9 mouse cellular contexts compared by ENCODE assay signal in genomic region chr3:95959082-95959481, GRCm38 (mm10). TPM values are rescaled to one million over a fixed set of nuclear protein-coding genes. Genes with fewer than 3 reads are reported as not detected.
DNase-seq lines count a peak whose midpoint lies in the region; ATAC-seq and TF ChIP-seq lines count a peak whose summit lies in the region.
"Had no signal": no experiment of that assay in that cellular context is flagged by ENCODE, and none has a peak within 500 bp of the region (broad histone marks: within the 10 kb centered on the region; RNA-seq: fewer than 3 reads in every experiment).

No protein-coding gene starts in this region.

- no peak for ATAC-seq in kidney, embryonic 16.5 days (ENCODE audit: low FRiP score, low TSS enrichment)
- ATAC-seq in megakaryocyte progenitor cell, adult 5-6 weeks (replicated peaks; ENCODE audit: poor library complexity) = peak; percentile 57

- peak; percentile 42 for DNase-seq in kidney, adult 2 months
- DNase-seq in CH12.LX (ENCODE audit: extremely low read depth) (peak; percentile 59), MEL-GATA-1-ER (ENCODE audit: extremely low read depth, low read depth) (peak; percentile 96)
- DNase-seq in cerebellum, adult 11 months = no peak
- no peak for DNase-seq in right cerebral cortex, adult 2 months (ENCODE audit: low spot score in 2 of 2)
- DNase-seq: cerebellum, adult 18-20 months had no signal

- peak; percentile 57 for TF ChIP-seq RAD21 in CH12.LX (IDR thresholded peaks at IDR 0.05; ENCODE audit: low read depth, low read length)

- H3K9ac ChIP-seq in kidney, embryonic 16.5 days (replicated peaks; ENCODE audit: low read length) = no peak overlapping the region
- no peak overlapping the region for H3K9ac ChIP-seq in CH12.LX (ENCODE audit: insufficient read depth, low read depth)

- no peak overlapping the region for H3K27ac ChIP-seq in kidney, adult 2 months (ENCODE audit: insufficient read depth, low read depth, low read length)
- H3K27ac ChIP-seq in kidney, embryonic 16.5 days (ENCODE audit: low read length) = no peak overlapping the region
- H3K27ac ChIP-seq in CH12.LX (ENCODE audit: insufficient read depth, low read depth) = no peak overlapping the region
- H3K27ac ChIP-seq: hindbrain, embryonic 10.5 days had no signal

- H3K4me1 ChIP-seq in kidney, adult 2 months (ENCODE audit: control insufficient read depth, insufficient read depth, low read length) = no peaks in the 10 kb centered on the region
- no peaks in the 10 kb centered on the region for H3K4me1 ChIP-seq in kidney, embryonic 16.5 days (ENCODE audit: insufficient read depth, low read length)
- H3K4me1 ChIP-seq in CH12.LX (ENCODE audit: control insufficient read depth in 1 of 2, insufficient read depth in 2 of 2) = peaks cover 9 to 39% of the 10 kb centered on the region in 2 experiments; a peak in 3 of 4 replicates

- in situ Hi-C loops in CH12.LX (cut with MboI; ENCODE audit: low pct_ligation_motif_present, low pct_unique_long_range_greater_than_20kb, low sequenced_read_pairs) = no loop called here

- no peak for TF ChIP-seq EP300 in CH12.LX (IDR thresholded peaks at IDR 0.05; ENCODE audit: low read length)

- H3K79me2 ChIP-seq in CH12.LX (replicated peaks; ENCODE audit: control insufficient read depth, extremely low read depth, insufficient read depth, poor library complexity, severe bottlenecking) = no peaks in the 10 kb centered on the region

- H3K9me3 ChIP-seq in kidney, embryonic 16.5 days (ENCODE audit: low read length) = no peaks in the 10 kb centered on the region
- no peaks in the 10 kb centered on the region for H3K9me3 ChIP-seq in CH12.LX (replicated peaks; ENCODE audit: low read length)
- H3K9me3 ChIP-seq: hindbrain, embryonic 10.5 days had no signal

- peak; percentile 15; the same call in 1 of the 2 replicates for TF ChIP-seq CTCF in kidney, adult 2 months (conservative IDR thresholded peaks at IDR 0.05; ENCODE audit: insufficient read depth, insufficient read length, low read depth, low read length)
- TF ChIP-seq CTCF in CH12.LX (conservative IDR thresholded peaks at IDR 0.05 in 1 of 2, IDR thresholded peaks at IDR 0.05 in 1 of 2; ENCODE audit: low read depth in 2 of 2, low read length in 2 of 2) = peak; percentile 71 to 77

- TF ChIP-seq POLR2A in kidney, adult 2 months (IDR thresholded peaks at IDR 0.05; ENCODE audit: low read depth, low read length) = no peak
- no peak for TF ChIP-seq POLR2A in CH12.LX (IDR thresholded peaks at IDR 0.05; ENCODE audit: low read depth, low read length)

- H3K4me2 ChIP-seq in kidney, embryonic 16.5 days (replicated peaks; ENCODE audit: low read depth, low read length) = no peak overlapping the region
- no peak overlapping the region for H3K4me2 ChIP-seq in CH12.LX (ENCODE audit: insufficient read depth, low read depth, poor library complexity, severe bottlenecking)

- H3K36me3 ChIP-seq in kidney, adult 2 months (ENCODE audit: control insufficient read depth, insufficient read depth, low read length) = no peaks in the 10 kb centered on the region
- no peaks in the 10 kb centered on the region for H3K36me3 ChIP-seq in kidney, embryonic 16.5 days (ENCODE audit: insufficient read depth, low read length)
- no peaks in the 10 kb centered on the region for H3K36me3 ChIP-seq in CH12.LX (replicated peaks in 1 of 2; ENCODE audit: control insufficient read depth in 1 of 2, insufficient read depth in 1 of 2, low read length in 1 of 2)
- H3K36me3 ChIP-seq: hindbrain, embryonic 10.5 days had no signal

- dilution Hi-C loops in CH12.LX (cut with MboI; ENCODE audit: extremely low pct_ligation_motif_present, extremely low pct_unique_long_range_greater_than_20kb, low sequenced_read_pairs) = no loop called here

- no peaks in the 10 kb centered on the region for H3K27me3 ChIP-seq in kidney, adult 2 months (replicated peaks; ENCODE audit: control insufficient read depth, insufficient read depth, low read length)
- no peaks in the 10 kb centered on the region for H3K27me3 ChIP-seq in kidney, embryonic 16.5 days (ENCODE audit: insufficient read depth, low read length)
- H3K27me3 ChIP-seq in CH12.LX (replicated peaks) = no peaks in the 10 kb centered on the region

- H3K4me3 ChIP-seq in kidney, adult 2 months (ENCODE audit: insufficient read depth, low read depth, low read length) = no peak overlapping the region
- H3K4me3 ChIP-seq in kidney, embryonic 16.5 days (ENCODE audit: low read length) = no peak overlapping the region
- H3K4me3 ChIP-seq in CH12.LX (replicated peaks in 1 of 3; ENCODE audit: low read depth in 2 of 3, low read length in 2 of 3, poor library complexity in 1 of 3) = no peak overlapping the region
- H3K4me3 ChIP-seq: hindbrain, embryonic 10.5 days had no signal

- WGBS in kidney, adult 2 months = 75% methylated on average over 5 of the region's 5 CpGs
- 82% methylated on average over 5 of the region's 5 CpGs for WGBS in kidney, embryonic 16.5 days

TF ChIP-seq in CH12.LX, 34 proteins besides CTCF, POLR2A, EP300 and RAD21:
- no peak for TF ChIP-seq JUN (IDR thresholded peaks at IDR 0.05; ENCODE audit: insufficient read depth, low read depth, low read length)
- no peak for TF ChIP-seq KAT2A (IDR thresholded peaks at IDR 0.05; ENCODE audit: insufficient replicate concordance, low read length)
- TF ChIP-seq RCOR1 (conservative IDR thresholded peaks at IDR 0.05; ENCODE audit: low read depth, low read length) = no peak
- TF ChIP-seq USF1 (IDR thresholded peaks at IDR 0.05; ENCODE audit: low read depth, low read length) = no peak
- no peak for TF ChIP-seq MAX (IDR thresholded peaks at IDR 0.05; ENCODE audit: low read length)
- no peak for TF ChIP-seq JUND (conservative IDR thresholded peaks at IDR 0.05; ENCODE audit: low read depth, low read length)
- peak; percentile 57 for TF ChIP-seq SMC3 (IDR thresholded peaks at IDR 0.05; ENCODE audit: low read depth, low read length)

RNA-seq across cellular contexts. Expression of gene Anp32e, which starts 30.0 kb away (rescaled TPM):
- polyA plus RNA-seq in kidney, adult 2 months (2012; rRNA removed) = 13.0 and 18.5 TPM in 2 replicates
- 206 and 252 TPM in 2 replicates for polyA plus RNA-seq in kidney, embryonic 16.5 days (2015; fragmentation: Nextera tagmentation; extraction: Ambion mirVana)
- total RNA-seq in CH12.LX (2012; rRNA removed) (85.2 and 126 TPM in 2 replicates), CH12.LX (2014; rRNA removed) (64.8 and 74.2 TPM in 2 replicates)
- 439 and 608 TPM in 2 replicates for polyA plus RNA-seq in CH12.LX (2012; ENCODE audit: insufficient read length, low read depth)
- 101 and 132 TPM in 2 replicates for total RNA-seq in megakaryocyte progenitor cell, adult 5-6 weeks (2015)
- total RNA-seq in megakaryocyte progenitor cell, adult 5-6 weeks (2017) = 384 and 526 TPM in 2 replicates

RNA-seq across cellular contexts. Expression of gene Plekho1, which starts 36.7 kb away (rescaled TPM):
- polyA plus RNA-seq in kidney, adult 2 months (2012; rRNA removed) = 32.4 and 33.2 TPM in 2 replicates
- 29.0 and 32.8 TPM in 2 replicates for polyA plus RNA-seq in kidney, embryonic 16.5 days (2015; fragmentation: Nextera tagmentation; extraction: Ambion mirVana)
- total RNA-seq in CH12.LX (2012; rRNA removed) (23.0 and 24.6 TPM in 2 replicates), CH12.LX (2014; rRNA removed) (22.2 and 22.3 TPM in 2 replicates)
- polyA plus RNA-seq in CH12.LX (2012; ENCODE audit: insufficient read length, low read depth) = 18.6 and 23.4 TPM in 2 replicates
- 22.1 and 25.9 TPM in 2 replicates for total RNA-seq in megakaryocyte progenitor cell, adult 5-6 weeks (2015)
- 24.7 and 25.1 TPM in 2 replicates for total RNA-seq in megakaryocyte progenitor cell, adult 5-6 weeks (2017)

RNA-seq across cellular contexts. Expression of gene Car14, which starts 54.6 kb away (rescaled TPM):
- polyA plus RNA-seq in kidney, adult 2 months (2012; rRNA removed) = 206 TPM in 2 replicates
- polyA plus RNA-seq in kidney, embryonic 16.5 days (2015; fragmentation: Nextera tagmentation; extraction: Ambion mirVana) = 21.0 and 22.5 TPM in 2 replicates
- 0.13 TPM in 2 replicates for total RNA-seq in CH12.LX (2012; rRNA removed)
- not detected in 2 replicates for total RNA-seq in CH12.LX (2014; rRNA removed)
- 0.36 and 0.97 TPM in 2 replicates for polyA plus RNA-seq in CH12.LX (2012; ENCODE audit: insufficient read length, low read depth)
- not detected in 2 replicates for total RNA-seq in megakaryocyte progenitor cell, adult 5-6 weeks (2015)
- not detected in 2 replicates for total RNA-seq in megakaryocyte progenitor cell, adult 5-6 weeks (2017)

Comparison
In these comparisons a context has a peak if more than half of its experiments do, and no peak if none do; other contexts are left out.
1. RNA of gene Anp32e, which starts 30.0 kb away (polyA plus RNA-seq): 439 to 608 TPM in CH12.LX and 206 to 252 TPM in kidney, embryonic 16.5 days; 13.0 to 18.5 TPM in kidney, adult 2 months; every median in the first group is over 10 times any median in the second.
2. DNase-seq: peak in kidney, adult 2 months (single experiment), CH12.LX (single experiment) and MEL-GATA-1-ER (single experiment); none in cerebellum, adult 11 months (single experiment) and right cerebral cortex, adult 2 months (0 of 2).
3. RNA of gene Car14, which starts 54.6 kb away (polyA plus RNA-seq): 206 TPM in kidney, adult 2 months and 21.0 to 22.5 TPM in kidney, embryonic 16.5 days; 0.36 to 0.97 TPM in CH12.LX; every median in the first group is over 10 times any median in the second.